Mouse (Mus musculus): ENCODE measurements around the gene Gm42878. TPM values are rescaled to one million over a fixed set of nuclear protein-coding genes. Genes with fewer than 3 reads are reported as not detected.
"Not testable (repeated sequence)": the region's sequence is repeated elsewhere in the genome, so short reads cannot be mapped to it uniquely, and the experiment has no call there.

Gene Gm42878
- total RNA-seq, 2 experiments from 2014 or later, result not detected

DNA sequence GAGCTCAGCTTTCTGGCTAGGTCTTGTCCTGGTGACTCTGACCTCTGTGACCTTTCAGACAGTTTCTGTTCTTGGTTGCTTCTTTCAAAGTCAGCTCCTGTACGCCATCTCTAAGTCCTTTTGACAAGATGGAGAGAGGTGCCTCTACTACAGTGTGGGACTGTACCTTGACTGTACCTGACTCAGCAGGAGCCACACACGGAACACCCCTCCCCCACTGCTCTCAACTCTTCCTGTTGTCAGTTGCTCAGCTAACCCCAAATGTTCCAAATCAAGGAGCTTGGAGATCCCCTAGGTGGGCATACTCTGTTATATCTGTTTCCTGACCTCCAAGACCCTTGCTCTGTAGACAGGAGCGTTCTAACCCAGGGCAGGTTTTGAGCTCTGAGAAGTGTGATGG, 42.1 kb downstream of the Gm42878 start, which contains the start of gene Adam1b:
TSS of gene Adam1b (minus strand) at position 205 of the 400 bp plus-strand sequence.
- no peak for DNase-seq
- intact Hi-C loops (cut with DNase I), result no loop called here

DNA sequence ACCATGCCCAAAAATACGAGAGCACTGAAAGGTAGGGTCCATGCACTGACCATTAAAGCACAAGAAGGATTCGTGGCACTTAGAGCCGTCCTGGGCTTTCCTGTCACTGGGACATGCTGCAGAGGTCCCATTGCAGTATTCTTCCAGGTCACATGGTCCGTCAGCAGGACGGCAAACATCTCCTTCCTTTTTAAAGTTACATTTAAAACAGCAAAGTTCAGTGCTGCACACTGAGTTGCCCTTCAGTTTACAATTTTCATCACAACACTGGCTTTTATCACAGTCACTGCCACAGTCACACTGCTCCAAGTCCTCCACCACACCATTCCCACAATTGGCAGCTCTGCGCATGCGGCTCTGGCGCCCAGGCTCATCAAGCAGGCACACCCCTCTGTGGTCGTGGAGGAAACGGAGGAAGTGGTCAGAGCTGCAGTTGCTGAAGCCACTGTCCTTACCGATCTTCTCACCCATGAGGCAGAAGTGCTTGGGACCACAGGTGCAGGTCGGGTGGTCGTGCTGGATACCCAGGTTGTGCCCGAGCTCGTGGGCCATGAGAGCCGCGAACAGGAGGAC, 43.8 kb downstream of the Gm42878 start:
- intact Hi-C loops (cut with DNase I); DNase-seq: not testable (repeated sequence)

DNA sequence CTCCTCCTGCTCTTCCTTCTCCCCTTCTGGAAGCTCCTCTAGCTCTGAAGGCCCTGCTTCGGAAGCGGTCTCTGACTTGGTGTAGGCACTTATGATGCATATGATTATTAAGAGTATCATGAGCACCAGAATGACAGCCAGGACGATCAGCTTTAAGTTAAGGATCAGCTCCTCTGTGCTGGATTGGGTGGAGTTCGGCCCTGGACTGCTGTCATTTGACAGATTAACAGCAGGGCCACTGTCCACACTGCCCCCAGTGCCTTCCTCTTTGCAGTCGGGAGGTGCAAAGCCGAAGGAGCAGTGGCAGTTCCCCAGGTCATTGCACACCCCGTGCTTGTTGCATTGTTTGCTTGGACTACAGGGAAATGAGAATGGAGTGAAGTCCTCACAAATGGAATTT, 44.6 kb downstream of the Gm42878 start:
- intact Hi-C loops (cut with DNase I), result no loop called here
- no peak for DNase-seq

DNA sequence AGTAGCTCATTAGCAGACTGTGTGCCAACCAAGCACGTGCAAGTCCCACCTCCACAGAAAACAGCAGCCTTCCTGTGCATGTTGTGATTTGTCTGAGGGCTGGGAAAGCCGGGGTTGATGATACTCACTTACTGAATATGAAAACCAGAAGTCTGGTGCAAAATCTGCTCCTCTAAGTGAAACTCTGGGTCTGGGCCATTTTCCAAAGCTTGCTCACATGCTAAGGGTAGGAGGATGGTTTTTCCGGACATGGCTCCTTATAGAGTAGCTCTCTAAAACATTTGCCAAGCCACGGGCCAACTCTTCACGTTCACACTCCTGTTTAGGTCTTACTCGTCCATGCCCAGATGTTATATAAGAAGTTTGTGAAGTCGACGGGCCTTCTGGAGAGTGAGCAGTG, 52.0 kb downstream of the Gm42878 start:
- intact Hi-C loops (cut with DNase I), result no loop called here

DNA sequence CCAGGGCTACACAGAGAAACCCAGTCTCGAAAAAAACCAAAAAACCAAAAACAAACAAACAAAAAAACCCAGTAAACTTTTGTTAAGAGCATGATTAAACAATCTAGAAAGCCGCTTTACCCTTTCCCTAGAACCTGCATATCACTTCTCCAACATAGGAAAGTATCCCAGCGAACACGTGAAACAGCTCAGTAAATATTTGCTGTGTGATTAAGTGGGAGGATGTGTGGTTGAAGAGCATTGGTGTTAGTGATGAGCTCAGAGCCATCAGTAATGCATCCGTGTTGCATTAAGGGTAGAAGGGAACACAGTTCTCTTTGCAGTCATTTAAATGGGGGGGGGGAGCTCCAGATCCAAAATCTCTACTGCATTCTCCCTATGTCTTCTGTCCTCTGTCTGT, 60.5 kb downstream of the Gm42878 start:
- DNase-seq, result no peak
- intact Hi-C loops (cut with DNase I), result no loop called here

More for the DNA sequence above, 52.0 kb downstream of the Gm42878 start:
- DNase-seq, result no peak

DNA sequence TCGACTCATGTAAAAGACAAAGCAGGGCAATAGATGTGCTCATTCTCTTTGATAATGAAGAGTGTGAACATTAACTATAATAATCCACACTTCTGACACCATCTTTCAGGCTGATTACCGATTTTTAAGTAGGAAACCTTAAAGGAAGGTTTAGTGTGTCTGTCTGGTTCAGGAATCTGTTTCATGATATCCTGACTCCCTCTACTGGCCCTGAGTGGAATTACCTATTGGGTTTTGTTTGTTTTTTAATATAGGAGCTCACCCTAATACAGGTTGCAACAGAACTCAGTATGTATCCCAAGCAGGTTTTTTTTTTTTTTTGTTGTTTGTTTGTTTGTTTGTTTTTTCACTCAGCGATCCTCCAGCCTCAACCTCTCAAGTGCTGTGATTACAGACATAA, 67.6 kb downstream of the Gm42878 start:
- intact Hi-C loops (cut with DNase I), result loop anchor here (1.0 to 5.0 kb wide), 2 partner anchors 27 to 35 kb away; no protein-coding TSS in a partner anchor
- peak in 1 of 2 experiments; percentile 16 for DNase-seq

DNA sequence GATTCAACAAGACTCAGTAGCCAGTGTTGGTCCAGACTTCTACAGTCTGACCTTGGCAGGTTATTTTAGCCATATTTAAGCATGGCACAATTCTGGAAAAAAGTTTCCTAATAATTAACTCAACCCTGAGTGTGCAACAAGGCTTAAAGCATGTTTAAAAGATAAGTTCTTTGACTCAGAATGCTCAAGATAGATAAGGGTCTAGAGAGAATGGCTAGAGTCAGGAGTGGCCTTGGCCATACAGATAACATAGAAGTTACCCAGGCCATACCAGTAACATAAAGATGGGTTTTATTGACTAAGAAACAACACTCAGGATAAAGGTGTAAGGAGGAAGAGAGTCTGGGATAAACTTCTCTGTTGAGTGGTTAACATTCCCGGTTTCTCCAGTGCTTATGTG, 69.2 kb downstream of the Gm42878 start:
- intact Hi-C loops (cut with DNase I), result loop anchor here (5.0 kb wide), 1 partner anchor 34 kb away; no protein-coding TSS in a partner anchor
- DNase-seq, result no peak

DNA sequence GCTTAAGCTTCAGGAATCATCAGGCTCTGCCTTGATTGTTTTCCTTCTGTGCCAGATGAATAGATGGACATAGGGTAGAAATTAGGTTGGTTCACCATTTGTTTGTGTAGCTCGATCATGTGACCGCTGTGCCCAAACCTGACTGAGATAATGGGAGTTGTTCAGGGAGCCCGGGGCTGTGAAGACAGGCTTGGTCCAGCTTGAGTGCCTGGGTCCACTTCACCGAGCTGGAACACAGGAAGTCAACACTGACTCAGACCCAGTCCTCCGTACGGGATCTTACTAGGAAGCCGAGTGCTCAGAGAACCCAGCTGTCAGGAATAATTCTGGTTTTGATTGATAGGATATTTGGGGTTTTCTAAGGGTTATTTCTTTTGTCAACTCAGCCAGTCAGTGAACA, 70.7 kb downstream of the Gm42878 start:
- no peak for DNase-seq
- intact Hi-C loops (cut with DNase I), result loop anchor here (5.0 kb wide), 1 partner anchor 32 kb away; no protein-coding TSS in a partner anchor

DNA sequence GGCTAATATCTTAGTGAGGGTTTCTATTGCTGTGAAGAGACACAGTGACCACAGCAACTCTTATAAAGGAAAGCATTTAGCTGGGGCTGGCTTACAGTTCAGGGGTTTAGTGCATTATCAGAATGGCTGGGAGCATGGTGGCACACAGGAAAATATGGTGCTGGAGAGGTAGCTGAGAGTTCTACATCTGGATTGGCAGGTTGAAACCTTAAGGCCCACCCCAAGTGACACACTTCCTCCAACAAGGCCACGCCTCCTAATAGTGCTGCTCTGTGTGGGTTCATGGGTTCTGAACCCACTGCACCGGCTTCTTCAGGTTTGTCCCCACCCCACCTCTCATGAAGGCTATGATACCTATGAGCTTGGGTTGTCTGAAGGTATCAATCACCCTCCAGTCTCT, 72.9 kb downstream of the Gm42878 start:
- DNase-seq, result no peak
- intact Hi-C loops (cut with DNase I), result no loop called here

DNA sequence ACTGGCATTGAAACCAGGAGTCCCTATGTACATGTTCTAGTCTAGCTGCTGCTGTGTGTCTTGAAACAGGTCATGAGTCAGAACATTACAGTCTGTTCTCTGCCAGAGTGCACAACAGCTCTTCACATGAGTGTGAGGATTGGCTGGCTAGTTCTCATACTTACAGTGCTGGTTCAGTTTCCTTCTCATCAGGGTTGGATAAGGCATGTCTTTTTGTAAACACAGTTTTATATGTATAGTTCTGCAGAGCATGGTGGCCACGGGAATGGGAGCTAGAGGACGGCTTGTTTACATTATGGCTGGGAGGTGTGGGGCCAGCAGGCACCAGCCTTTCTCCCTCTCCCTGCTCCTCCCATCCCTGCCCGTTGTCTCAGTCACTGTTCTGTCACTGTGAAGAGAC, 75.7 kb downstream of the Gm42878 start:
- DNase-seq, result no peak
- intact Hi-C loops (cut with DNase I), result no loop called here

Other genes starting within 250 kb of the Gm42878 start
- 10 to 100 TPM; 60.7 to 65.0 TPM for gene Trafd1, start 159.8 kb downstream of the Gm42878 start, total RNA-seq (2021)
- gene Naa25, start 147.5 kb downstream of the Gm42878 start, total RNA-seq (2021), result 10 to 100 TPM; 20.8 to 23.5 TPM
- gene Tmem116, start 93.6 kb downstream of the Gm42878 start, total RNA-seq (2021), result 10 to 100 TPM; 11.9 to 12.4 TPM
- gene Erp29, start 93.0 kb downstream of the Gm42878 start, total RNA-seq (2021), result 10 to 100 TPM; 71.5 to 78.6 TPM
- not detected for gene Adam1b, start 42.0 kb downstream of the Gm42878 start, total RNA-seq (2021)
- 1 to 10 TPM; 1.8 to 1.9 TPM for gene Adam1a, start within 50 bp of the Gm42878 start, total RNA-seq (2021)
- 10 to 100 TPM; 85.1 to 89.3 TPM for gene Mapkapk5, start 423 bp upstream of the Gm42878 start, total RNA-seq (2021)
- 100 to 1,000 TPM; 263 to 319 TPM for gene Aldh2, start 48.3 kb upstream of the Gm42878 start, total RNA-seq (2021)
- gene Acad12, start 73.5 kb upstream of the Gm42878 start, total RNA-seq (2021), result 10 to 100 TPM; 64.8 to 73.6 TPM
- gene Acad10, start 115.0 kb upstream of the Gm42878 start, total RNA-seq (2021), result 10 to 100 TPM; 19.8 to 23.8 TPM
- 10 to 100 TPM; 29.8 to 31.9 TPM for gene Brap, start 115.1 kb upstream of the Gm42878 start, total RNA-seq (2021)
- gene Atxn2, start 165.9 kb upstream of the Gm42878 start, total RNA-seq (2021), result 100 to 1,000 TPM; 138 to 149 TPM